Mouse (Mus musculus) midbrain, postnatal 0 days (tissue): Measurements from ENCODE around the gene Zdhhc3. TPM values are rescaled to one million over a fixed set of nuclear protein-coding genes. Genes with fewer than 3 reads are reported as not detected.
A peak's percentile ranks its signal among the peaks of the same experiment; 100 is the strongest.

ENCODE experiments used
- ATAC-seq: fragments of 200-750 bp; cut with Nextera tagmentation; 2 replicates; pipeline ENCODE4 v1.8.0; 2017; ENCODE audit warnings: moderate number of reproducible peaks, mild to moderate bottlenecking, moderate TSS enrichment, moderate library complexity; ENCODE audit not compliant: low FRiP score
- DNase-seq: peaks from one replicate; pipeline ENCODE4 v3.0.0-alpha.2; 2015; ENCODE audit warnings: low spot score
- H3K27ac ChIP-seq: fragments of 300-500 bp; sonication (generic); 2 replicates; pipeline ENCODE4 v1.5.1; 2014; ENCODE audit warnings: low read depth, mild to moderate bottlenecking, low read length, mixed read lengths
- H3K27me3 ChIP-seq: fragments of 300-500 bp; sonication (generic); 2 replicates; pipeline ENCODE4 v1.6.1; 2014; ENCODE audit warnings: low read length, control low read depth, mixed read lengths; ENCODE audit not compliant: insufficient read depth
- H3K36me3 ChIP-seq: fragments of 300-500 bp; sonication (generic); 2 replicates; pipeline ENCODE4 v1.6.1; 2014; ENCODE audit warnings: low read length, control low read depth, mixed read lengths; ENCODE audit not compliant: insufficient read depth
- H3K4me1 ChIP-seq: fragments of 300-500 bp; sonication (generic); 2 replicates; pipeline ENCODE4 v1.6.1; 2014; ENCODE audit warnings: mild to moderate bottlenecking, control low read depth, antibody characterized with exemption, low read length, mixed read lengths; ENCODE audit not compliant: insufficient read depth
- H3K4me2 ChIP-seq: fragments of 300-500 bp; sonication (generic); 2 replicates; pipeline ENCODE4 v1.6.1; 2014; ENCODE audit warnings: low read depth, mild to moderate bottlenecking, low read length, mixed read lengths; ENCODE audit not compliant: poor library complexity, severe bottlenecking
- H3K4me3 ChIP-seq: fragments of 300-500 bp; sonication (generic); 2 replicates; pipeline ENCODE4 v1.5.1; 2014; ENCODE audit warnings: low read depth, mild to moderate bottlenecking, low read length, moderate library complexity
- H3K9ac ChIP-seq: fragments of 300-500 bp; sonication (generic); replicated peaks from 2 replicates; pipeline ENCODE4 v1.6.1; 2014; ENCODE audit warnings: mild to moderate bottlenecking, low read length, moderate library complexity, mixed read lengths; ENCODE audit not compliant: poor library complexity, severe bottlenecking
- H3K9me3 ChIP-seq: fragments of 300-500 bp; sonication (generic); 2 replicates; pipeline ENCODE4 v1.6.1; 2016; ENCODE audit warnings: low read length, control low read depth
- CTCF ChIP-seq: IDR thresholded peaks from 2 replicates; pipeline ENCODE4 v1.5.1; 2016; ENCODE audit warnings: antibody characterized with exemption, mild to moderate bottlenecking
- WGBS: fragments of 180-500 bp; shearing (Covaris S2); extraction: QIAGEN DNeasy Blood & Tissue Kit; methylation state at CpG from one replicate; pipeline ENCODE4 v1.1.7; 2014; 5-methylcytosine and 5-hydroxymethylcytosine counted together
- polyA plus RNA-seq: library from polyadenylated mRNA; unstranded; fragments of >200 nt; fragmentation: Nextera tagmentation; extraction: Ambion mirVana; gene quantifications from 2 replicates; pipeline ENCODE4 v1.2.1, GENCODE M21; 2015
- total RNA-seq: library from RNA; depleted of rRNA; stranded (reverse); fragments of >200 nt; gene quantifications from 2 replicates; pipeline ENCODE4 v1.2.3, GENCODE M21; 2014

Gene Zdhhc3
- total and polyA plus RNA-seq, 2 experiments from 2014 or later: 76.7 to 86.9 TPM

DNA sequence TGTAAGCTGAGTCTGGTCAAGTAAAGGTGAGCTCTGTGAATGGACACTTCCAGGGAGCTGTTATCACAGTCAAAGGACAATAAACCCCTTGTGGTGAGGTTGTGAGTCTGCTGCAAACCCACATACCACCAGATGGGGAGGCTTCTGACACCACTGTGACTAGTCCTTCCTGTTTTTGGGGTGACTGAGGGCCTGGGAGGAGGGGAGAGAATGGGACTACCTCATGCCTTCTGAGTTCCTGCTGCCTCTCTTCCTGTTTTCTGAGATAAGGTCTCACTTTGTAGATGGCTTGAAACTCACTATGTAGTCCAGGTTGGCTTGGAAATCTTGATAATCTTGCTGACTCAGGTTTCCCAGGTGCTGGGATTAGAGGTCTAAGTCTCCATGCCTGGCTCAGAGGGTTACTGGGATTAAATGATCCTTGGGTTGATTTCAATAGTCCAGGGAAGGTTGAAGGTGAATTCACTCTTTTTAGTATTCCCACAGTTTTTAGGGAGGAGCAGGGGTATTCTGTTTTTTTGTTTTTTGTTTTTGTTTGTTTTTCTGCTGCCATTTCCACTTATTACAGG is 54.2 kb downstream of the Zdhhc3 start:
- Histone ChIP-seq H3K9ac (no peak overlapping the region), H3K4me2 (no peak overlapping the region), H3K9me3 (no peaks in the 10 kb centered on the region), H3K27ac (no peak overlapping the region), H3K36me3 (no peaks in the 10 kb centered on the region), H3K4me1 (no peaks in the 10 kb centered on the region), H3K4me3 (no peak overlapping the region), H3K27me3 (no peaks in the 10 kb centered on the region)
- ATAC-seq (no peak), DNase-seq (no peak)
- TF ChIP-seq CTCF: no peak

DNA sequence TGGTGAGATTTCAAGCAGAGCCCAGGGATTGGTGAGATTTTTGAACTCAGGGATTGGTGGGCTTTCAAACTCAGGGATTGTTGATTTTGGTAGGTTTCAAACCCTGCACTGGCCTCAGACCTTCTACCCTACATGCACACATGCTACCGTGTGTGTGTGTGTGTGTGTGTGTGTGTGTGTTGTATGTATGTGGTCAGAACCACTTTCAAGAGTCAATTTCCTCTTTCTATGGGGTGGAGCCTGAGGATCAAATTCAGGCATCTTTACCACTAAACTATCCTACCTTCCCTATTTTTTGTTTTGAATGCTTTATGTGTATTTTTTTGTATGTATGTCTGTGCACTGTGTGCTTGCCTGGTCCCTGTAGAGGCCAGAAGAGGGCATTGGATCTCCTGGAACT is 65.3 kb downstream of the Zdhhc3 start:
- DNase-seq (no peak), ATAC-seq (no peak)
- no peaks in the 10 kb centered on the region for H3K9me3 ChIP-seq
- WGBS: 100% methylated on average over 1 of the region's 1 CpGs
- no peak overlapping the region for H3K9ac ChIP-seq
- no peaks in the 10 kb centered on the region for H3K27me3 ChIP-seq
- TF ChIP-seq CTCF: no peak
- H3K4me2 ChIP-seq: no peak overlapping the region
- H3K27ac ChIP-seq: no peak overlapping the region
- H3K4me3 ChIP-seq: no peak overlapping the region
- no peaks in the 10 kb centered on the region for H3K36me3 ChIP-seq
- H3K4me1 ChIP-seq: no peaks in the 10 kb centered on the region

DNA sequence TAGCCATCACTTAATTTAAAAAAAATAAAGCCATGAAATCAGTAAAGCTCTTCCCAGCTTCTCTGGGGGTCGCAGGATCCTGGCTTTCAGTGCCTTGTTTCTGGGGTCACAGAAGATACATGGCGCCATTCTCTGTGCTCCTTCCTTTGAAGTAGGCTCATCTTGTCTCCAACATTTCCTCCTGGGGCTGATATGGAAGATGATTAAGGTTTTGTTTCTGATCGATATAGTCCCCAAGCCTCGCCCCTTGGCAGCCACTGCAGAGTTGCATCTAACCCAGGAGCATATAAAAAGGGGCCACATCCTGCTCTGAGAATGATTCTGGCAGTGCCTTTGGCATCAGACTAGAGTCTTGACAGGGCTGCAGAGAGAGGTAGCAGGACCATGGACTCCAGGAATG is 78.6 kb downstream of the Zdhhc3 start, which contains the start of gene Tgm4:
TSS of gene Tgm4 (plus strand) at position 301 of the 400 bp plus-strand sequence.
- Histone ChIP-seq H3K9ac (no peak within 1 kb of the TSS), H3K4me2 (no peak within 1 kb of the TSS), H3K4me3 (no peak within 1 kb of the TSS), H3K9me3 (no peaks in the 10 kb centered on the region), H3K4me1 (no peaks in the 10 kb centered on the region), H3K27me3 (no peaks in the 10 kb centered on the region), H3K27ac (no peak within 1 kb of the TSS), H3K36me3 (no peaks in the 10 kb centered on the region)
- DNase-seq (no peak), ATAC-seq (no peak)
- no peak for TF ChIP-seq CTCF
- 87% methylated on average over 4 of the region's 4 CpGs for WGBS

DNA sequence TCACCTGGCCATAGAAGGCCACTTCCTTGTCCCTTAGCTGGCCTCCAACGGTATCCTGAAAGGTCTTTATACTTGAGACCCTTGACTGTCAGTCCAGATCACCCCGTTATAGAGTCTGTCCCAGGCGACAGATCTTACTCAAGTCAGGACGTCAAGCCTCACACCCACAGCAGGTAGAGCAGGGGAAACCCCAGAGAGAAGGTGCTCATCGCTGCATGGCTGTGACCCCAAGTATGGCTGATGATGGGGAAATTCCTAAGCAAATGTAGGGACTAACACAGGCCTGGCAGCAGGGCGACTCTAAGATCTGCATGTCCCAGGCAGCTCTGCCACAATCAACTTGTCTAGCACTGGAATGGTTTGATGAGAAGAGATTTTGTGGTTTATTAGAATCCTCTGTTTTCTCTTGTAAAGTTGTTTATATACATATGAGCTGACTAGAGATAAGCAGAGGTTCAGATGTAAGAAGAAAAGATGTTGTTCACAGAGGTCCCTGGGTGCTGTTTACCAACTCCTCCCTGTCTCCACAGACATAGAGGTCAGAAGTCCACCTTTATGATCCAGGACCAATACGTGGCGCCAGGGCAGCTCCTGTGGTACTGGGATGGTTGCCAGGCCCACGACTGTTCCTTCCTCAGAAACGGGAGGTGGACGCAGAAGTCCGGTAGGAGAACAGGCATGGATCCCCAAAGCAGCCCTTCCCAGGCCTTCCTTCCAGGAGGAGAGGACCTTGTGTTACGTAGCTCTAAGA is 81.3 kb downstream of the Zdhhc3 start:
- Histone ChIP-seq H3K27me3 (no peaks in the 10 kb centered on the region), H3K4me2 (no peak overlapping the region), H3K36me3 (no peaks in the 10 kb centered on the region), H3K9ac (no peak overlapping the region), H3K4me3 (no peak overlapping the region), H3K4me1 (no peaks in the 10 kb centered on the region), H3K27ac (no peak overlapping the region), H3K9me3 (no peaks in the 10 kb centered on the region)
- DNase-seq (no peak), ATAC-seq (no peak)
- 83% methylated on average over 13 of the region's 13 CpGs for WGBS
- TF ChIP-seq CTCF: no peak

DNA sequence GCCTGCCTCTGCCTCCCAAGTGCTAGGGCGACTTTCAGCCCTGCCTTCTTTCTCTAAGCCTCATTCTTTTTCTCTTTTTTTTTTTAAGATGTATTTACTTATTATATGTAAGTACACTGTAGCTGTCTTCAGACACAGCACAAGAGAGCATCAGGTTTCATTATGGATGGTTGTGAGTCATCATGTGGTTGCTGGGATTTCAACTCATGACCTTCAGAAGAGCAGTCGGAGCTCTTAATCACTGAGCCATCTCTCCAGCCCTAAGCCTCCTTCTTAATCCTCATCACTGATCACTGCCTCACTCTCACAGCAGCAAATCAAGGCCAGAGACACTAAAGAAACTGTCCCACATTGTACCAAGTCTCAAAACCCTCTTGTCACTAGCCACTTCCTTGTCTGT is 88.8 kb downstream of the Zdhhc3 start:
- H3K9me3 ChIP-seq: no peaks in the 10 kb centered on the region
- WGBS: 77% methylated on average over 2 of the region's 2 CpGs
- no peak overlapping the region for H3K27ac ChIP-seq
- ATAC-seq: no peak
- DNase-seq: no peak
- no peak overlapping the region for H3K4me3 ChIP-seq
- no peak overlapping the region for H3K4me2 ChIP-seq
- H3K36me3 ChIP-seq: no peaks in the 10 kb centered on the region
- TF ChIP-seq CTCF: no peak
- no peaks in the 10 kb centered on the region for H3K27me3 ChIP-seq
- H3K4me1 ChIP-seq: no peaks in the 10 kb centered on the region; the same call in none of the 2 replicates
- no peak overlapping the region for H3K9ac ChIP-seq

DNA sequence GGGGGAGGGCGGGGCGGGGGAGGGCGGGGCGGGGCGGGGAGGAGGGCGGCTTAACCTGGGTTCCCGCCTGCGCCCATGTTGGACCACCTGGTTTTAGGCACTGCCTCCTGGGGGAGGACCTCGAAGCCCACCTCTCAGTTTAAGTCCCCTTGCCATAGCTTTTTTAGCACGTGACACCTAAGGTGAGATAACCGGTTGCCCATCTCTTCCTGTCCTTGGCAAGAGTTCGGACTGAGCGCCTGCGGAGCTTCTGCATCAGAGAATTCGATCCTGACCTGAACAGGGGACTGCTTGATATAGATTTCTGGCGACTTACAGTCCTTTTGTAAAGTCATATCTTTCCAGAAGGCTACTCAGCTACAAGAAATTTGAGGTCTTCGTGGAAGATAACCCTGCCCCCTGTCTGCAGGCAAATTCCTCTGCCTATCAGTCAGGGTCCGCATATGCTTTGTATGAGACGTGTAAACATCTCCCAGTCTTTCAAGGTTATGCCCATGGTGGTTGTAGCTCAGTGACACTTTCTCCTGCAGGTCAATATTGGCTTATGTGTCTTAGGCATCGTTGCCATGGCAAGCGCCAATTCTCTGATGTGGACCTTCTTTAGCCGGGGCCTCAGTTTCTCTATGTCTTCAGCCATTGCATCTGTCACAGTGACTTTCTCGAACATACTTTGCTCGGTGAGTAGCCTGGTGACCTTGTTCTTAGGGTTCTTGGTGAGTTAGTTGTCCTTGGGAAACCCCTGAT is 91.2 kb downstream of the Zdhhc3 start:
- H3K27ac ChIP-seq: peak overlapping the region; percentile 88; the same call in 1 of the 2 replicates
- H3K4me2 ChIP-seq: peak overlapping the region; percentile 75
- DNase-seq (peak; percentile 46), ATAC-seq (peak; percentile 44)
- no peaks in the 10 kb centered on the region for H3K36me3 ChIP-seq
- H3K4me3 ChIP-seq: peak overlapping the region; percentile 70
- H3K4me1 ChIP-seq: no peaks in the 10 kb centered on the region; the same call in none of the 2 replicates
- peak; percentile 55 for TF ChIP-seq CTCF
- H3K27me3 ChIP-seq: no peaks in the 10 kb centered on the region
- 36% methylated on average over 18 of the region's 24 CpGs for WGBS
- no peaks in the 10 kb centered on the region for H3K9me3 ChIP-seq
- peak overlapping the region; percentile 79 for H3K9ac ChIP-seq
